Mouse (Mus musculus) left cerebral cortex, postnatal 10 days (tissue): Measurements from ENCODE around the gene Fam216a. TPM values are rescaled to one million over a fixed set of nuclear protein-coding genes. Genes with fewer than 3 reads are reported as not detected.
A peak's percentile ranks its signal among the peaks of the same experiment; 100 is the strongest.
"Not testable (repeated sequence)": the region's sequence is repeated elsewhere in the genome, so short reads cannot be mapped to it uniquely, and the experiment has no call there.

Source experiments
- DNase-seq, 2 experiments: peaks; one replicate each; pipeline ENCODE4 v3.0.0; 2021 to 2022; ENCODE audit warnings: low spot score in 2 of 2, mixed read lengths in 1 of 2; ENCODE audit errors: extremely low spot score in 1 of 2
- intact Hi-C: fragments of 180-260 bp; cut with DNase I; formaldehyde crosslinking; loops from one replicate; pipeline ENCODE4 v1.15.1; 2025
- total RNA-seq, 2 experiments: library from RNA; stranded (reverse); gene quantifications; 2 replicates each; pipeline ENCODE4 v1.2.3; 2021

The Fam216a gene
- total RNA-seq, 2 experiments from 2014 or later: 70.1 to 77.5 TPM

DNA sequence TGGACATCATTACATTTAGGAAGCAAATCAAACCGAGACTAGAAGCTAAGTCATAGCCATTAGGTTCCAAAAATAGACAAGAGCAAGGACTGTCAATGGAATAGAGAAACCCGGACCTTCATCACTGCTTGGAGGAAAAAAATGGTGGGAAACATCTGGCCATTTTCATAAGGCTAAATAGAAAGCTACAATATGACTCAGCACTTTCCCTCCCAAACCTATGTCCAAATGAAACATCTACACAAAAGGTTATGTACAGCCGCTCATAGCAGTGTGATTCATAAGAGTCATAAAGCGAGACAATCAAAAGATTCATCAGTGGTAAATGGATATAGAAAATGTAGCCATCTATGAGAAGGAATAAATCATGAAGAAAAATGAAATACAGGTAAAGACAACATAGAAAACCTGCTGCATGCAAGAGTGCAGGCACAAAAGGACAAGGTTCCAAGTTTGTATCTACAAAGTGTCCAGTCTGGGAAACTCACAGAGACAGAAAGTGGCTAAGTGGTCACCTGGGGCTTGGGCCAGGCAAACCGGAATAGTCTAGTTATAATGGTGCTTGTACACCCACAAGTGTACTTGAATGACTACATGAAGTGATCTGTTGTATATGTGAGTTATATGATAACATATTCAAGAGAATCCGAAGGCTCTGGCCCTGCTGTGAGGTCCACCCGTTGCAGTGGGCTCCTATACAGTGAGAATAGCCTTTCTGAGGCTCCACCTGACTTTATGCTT is 35.4 kb downstream of the Fam216a start:
- no peak for DNase-seq
- intact Hi-C loops: no loop called here

DNA sequence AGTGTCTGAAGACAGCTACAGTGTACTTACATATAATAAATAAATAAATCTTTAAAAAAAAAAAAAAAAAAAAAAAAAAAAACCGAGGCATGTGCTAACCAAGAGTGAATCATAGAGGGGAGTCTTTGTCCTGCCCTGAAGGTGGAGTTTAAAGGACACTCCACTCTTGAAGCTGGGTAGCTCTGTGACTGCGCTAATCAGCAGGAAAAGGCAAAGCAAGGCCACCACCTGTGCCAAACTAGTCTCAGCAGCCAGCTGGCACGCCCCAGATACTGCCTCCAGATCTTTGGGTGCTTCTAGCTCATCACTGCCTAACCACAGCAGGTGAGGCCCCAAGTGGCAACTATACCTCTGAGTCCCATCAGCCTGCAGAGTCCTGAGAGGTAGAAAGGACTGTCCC is 37.5 kb downstream of the Fam216a start:
- peak in 1 of 2 experiments; percentile 9 for DNase-seq
- intact Hi-C loops: no loop called here

DNA sequence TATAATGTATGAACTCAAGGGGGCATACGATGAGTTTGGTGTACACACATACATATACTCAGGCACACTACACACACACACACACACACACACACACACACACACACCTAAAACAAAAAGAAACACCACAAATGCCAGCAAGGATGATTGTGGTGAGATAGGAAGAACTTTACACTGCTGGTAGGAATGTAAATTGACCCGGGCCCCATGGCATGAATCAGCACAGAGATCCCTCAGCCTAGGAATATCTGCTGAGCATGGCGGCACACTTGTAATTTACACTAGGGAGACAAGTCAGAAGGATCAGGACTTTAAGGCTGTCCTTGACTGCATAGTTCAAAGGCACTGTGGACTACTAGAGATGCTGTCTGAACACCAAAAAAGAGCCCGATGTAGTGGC is 41.9 kb downstream of the Fam216a start:
- no peak for DNase-seq
- intact Hi-C loops: no loop called here

DNA sequence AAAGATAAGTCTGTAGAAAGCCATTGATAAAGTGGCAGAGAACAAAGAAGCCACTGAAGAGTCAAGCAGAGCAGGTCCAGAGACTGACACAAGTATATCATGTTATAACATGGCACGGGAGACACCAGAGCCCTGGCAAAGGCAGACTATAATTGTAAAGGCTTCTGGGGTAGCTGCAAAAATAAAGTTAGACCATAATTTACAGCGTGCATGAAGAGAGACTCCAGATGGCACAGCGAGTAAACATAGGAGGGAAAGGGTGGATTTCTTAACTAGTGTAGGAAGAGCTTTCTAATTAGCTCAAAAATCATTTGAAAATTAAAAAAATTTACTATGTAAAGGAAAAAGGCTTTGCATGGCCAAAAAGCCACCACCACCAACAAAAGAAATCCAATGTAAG is 44.9 kb downstream of the Fam216a start:
- DNase-seq: no peak
- intact Hi-C loops: no loop called here

DNA sequence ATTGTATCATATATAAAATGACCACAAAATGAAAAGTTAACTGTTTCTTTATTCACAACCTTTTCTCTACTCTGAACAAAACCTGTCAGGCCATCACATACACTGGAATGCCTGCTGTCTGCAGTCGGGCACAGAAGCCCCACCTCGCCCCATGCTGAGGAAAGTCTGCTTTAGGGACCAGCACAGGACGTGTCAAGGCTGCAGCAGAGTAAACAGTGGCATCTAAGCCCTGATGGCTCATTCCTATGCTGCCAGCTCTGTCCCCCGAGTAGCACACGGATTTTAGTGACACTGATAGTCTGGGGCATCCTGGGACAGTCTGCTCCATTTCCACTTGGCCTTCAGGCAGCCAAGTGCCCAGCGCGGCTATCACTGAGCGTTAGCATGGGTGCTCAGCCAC is 46.7 kb downstream of the Fam216a start:
- DNase-seq: no peak
- intact Hi-C loops: no loop called here

DNA sequence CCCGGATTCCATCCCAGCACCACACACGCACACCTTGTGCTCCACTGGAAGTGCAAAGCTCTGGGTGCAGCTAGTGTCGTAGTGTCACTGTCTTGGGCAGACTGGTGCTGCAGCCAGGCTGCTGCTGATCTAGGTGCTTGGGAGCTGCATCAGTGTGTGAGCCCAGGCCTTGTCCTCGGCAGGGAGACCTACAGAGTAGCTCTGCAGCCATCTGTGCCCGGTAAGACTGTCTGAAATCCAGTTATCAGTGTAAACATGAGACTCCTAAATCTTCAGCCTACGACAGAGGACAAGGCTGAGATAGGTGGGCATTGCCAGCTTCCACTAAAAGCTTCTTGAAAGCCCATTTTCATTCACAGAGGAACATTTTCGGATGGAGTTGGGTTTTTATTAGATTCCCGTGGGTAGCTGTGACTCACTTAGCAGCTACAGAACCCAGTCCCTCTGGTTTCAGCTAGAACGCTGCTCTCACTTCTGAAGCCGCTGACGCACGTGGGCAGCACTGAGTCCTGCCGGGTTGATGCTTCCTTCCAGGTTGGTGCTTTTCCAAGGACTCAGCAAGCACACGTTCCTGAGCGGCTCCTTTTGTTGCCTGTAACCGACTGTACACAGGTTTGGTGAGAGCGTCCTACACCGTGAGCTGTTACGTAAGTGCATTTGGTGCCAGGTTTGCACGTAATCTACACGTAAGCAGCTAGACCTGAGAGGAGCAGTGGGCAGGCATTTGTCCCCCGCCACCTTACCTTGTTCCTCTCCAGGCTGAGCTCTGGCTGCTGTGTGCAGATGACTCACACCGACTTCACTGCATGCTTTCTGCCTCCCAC is 47.3 kb downstream of the Fam216a start:
- intact Hi-C loops: no loop called here
- DNase-seq: peak; percentile 65 to 69

DNA sequence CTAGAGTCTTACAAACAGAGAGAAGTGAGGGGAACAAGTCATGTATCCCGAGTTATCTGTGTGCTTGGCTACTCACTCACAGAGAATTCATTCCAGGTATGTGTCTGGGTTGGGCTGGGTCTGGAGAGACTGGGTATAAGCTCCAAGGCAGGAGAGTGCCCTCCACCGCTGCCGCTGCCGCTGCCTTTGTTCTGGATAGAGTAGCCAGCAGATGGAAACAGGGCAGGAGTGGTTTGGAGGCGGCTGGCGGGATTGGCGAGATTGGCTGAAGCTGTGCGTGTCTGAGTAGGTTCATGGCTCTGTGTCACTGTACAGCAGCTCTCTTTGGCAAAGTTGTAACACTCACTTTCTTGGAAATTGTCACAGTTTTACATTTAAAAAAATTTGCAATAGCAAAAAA is 48.6 kb downstream of the Fam216a start:
- no peak for DNase-seq
- intact Hi-C loops: no loop called here

DNA sequence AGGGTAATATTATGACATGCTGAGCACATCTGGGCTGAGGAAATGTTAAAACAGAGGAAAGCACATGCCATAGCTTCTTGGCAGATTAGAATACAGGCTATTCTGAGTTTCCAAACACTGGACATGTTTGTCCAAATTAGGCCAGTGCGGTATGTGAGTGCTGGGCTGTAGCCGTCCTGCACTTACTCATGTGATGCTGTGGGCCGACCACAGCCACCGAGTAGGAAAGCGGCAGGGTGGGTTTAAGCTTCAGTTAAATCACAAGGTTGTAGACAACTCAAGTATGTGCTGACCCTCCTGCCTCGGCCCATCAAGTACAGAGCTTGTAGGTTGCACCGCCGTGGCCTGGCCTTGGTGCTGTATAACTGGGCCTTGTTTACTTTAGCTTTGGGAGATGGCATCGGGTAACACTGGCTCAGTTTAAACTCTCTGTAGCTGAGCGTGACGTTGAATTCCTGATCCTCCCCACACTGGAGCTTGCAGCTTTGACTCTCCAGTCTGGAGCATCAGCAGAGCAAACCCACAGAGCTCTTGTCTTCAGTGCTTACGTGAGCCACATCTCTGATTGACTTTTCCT is 51.9 kb downstream of the Fam216a start:
- intact Hi-C loops: no loop called here
- no peak for DNase-seq

DNA sequence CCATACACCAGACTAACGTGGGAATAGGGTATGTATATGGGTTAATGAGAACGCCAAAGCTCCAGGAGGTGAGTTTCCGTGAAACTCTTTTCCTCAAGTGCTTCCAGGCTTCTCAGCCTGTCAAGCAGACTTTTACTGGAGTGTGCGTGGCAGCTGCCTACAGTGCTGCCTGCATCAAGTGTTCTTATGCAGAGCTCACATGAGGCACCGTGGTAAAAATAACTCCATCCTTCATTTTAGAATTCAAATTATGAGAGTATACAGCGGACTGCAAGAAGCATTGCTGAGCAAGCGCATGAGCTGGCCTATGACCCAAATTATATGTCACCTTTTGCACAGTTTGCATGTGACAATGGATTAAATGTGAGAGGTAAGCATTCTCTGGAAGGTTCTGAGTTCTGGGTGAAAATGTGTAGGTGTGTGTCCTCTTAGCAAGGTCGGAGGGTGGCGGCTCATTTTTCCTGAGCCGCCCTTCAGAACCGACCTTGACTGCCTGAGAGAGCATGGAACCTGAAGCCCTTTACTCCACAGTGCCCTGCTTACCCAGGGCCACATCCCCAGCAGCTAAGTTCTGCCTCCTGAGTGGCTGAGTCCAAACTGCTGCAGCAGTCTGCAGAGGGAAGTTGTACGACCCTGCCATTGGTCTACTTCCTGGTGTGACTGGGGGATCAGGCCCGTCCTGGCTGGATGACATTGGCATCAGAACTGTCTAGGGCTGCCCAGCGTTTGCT is 52.5 kb downstream of the Fam216a start:
- no peak for DNase-seq
- intact Hi-C loops: no loop called here

DNA sequence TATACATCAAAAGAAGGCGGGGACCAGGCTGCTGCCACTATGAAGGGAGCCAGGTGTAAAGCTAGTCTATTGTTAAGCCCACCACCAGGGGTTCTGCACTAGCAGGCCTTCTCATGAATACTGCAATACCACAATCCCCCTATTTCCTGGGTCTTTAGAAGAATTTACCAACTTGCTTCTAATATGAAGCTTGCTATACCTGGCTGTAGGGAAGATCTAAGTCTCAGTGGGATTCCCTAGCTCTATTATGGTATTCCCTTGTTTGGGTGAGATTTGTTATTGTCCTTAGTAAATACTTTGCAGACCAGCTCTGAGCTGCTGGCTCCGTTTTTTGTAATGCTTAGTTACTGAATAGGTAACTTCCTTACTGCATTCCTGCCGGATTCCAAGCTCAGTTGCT is 53.2 kb downstream of the Fam216a start:
- intact Hi-C loops, DNase-seq: not testable (repeated sequence)

DNA sequence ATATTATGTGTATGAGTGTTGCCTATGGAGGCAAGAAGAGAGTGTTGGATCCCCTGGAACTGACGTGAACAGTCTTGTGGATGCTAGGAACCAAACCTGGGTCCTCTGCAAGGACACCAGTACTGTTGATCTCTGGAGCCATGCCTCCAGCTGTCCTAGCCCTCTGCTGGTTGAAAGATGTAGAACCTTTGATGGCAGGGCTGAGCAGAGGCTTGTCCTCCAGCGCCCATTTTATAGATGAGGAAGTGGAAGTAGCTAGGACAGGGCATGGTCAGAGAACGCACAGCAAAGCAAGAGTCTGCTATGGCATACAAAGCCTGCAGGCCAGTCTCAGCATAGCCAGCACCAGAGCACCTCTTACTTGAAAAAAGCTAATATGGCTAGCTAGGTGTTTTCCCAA is 54.1 kb downstream of the Fam216a start:
- intact Hi-C loops: no loop called here
- DNase-seq: no peak

DNA sequence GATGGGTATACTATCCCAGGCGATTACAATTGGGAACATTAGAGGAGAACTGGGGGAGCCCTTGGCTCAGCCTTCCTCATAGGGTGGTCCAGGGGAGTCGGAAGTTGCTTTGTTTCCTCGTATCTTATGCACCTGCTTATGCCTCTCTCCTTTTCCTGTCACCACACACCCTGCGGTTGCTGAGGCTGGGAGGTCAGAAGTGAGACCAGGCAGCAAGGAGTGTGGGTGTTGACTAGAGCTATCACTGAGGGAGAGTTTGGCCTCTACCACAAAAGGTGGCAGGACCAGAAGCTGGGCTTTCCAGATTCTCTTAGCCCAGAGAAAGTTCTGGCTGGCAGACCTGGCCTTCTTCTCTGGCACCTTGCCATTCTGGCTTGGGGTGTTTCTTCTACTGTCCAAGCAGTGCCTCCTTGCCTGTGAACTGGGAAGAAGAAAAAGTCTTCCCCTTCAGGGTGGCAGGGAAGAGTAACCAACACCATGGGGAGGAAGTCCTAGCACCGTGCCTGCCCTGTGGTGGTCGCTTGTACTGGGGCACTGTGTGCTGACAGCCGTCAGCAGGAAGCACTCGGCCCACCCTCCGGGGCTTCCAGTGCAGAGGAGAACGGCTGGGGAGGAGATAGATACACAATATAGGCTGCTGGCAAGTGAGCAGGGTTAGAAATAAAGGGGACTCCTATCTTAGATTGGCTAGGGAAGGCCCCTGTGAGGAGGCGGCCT is 54.7 kb downstream of the Fam216a start:
- intact Hi-C loops: no loop called here
- peak in 1 of 2 experiments; percentile 45 for DNase-seq

DNA sequence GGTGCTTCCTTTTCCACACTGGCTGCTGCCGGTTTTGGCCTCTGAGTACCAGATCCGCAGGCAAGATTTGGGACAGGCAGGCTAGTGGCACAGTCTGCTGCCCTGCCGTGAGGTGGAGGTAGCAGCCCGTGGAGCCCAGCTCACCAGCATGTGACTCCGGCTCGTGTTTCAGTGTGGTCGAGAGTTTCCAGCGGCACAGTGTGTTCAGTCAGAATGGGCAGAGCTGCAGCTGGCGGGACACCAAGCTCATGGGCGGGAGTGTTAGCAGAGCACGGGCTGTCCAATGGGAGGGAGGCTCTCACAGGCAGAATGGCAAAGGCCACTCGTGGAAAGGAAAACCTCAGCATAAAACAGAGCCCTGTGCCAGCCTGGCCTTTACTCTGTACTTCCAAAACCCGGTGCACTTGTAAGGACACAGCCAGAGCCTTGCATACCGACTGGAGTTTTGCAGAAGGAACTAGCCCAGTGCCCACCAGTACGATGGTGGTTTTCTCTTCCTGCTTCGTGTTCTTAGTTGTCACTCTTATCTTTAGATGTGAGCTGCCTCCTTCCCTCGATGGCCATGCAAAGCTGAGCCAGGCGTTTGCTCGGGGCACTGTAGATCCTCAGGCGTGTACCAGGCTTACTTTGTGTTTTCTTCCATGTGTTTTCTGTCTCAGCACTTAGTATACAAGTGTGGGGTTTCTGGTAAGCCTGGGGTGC is 57.0 kb downstream of the Fam216a start:
- intact Hi-C loops: no loop called here
- DNase-seq: peak; percentile 86 to 90

Other genes with a start within 250 kb of the Fam216a start
- gene Ccdc63, start 231.5 kb downstream of the Fam216a start, total RNA-seq: 1 to 10 TPM in 1 of 2 experiments, under 1 TPM in 1; 0.24 to 1.2 TPM
- gene Ppp1cc, start 214.1 kb downstream of the Fam216a start, total RNA-seq: 100 to 1,000 TPM; 170 to 190 TPM
- 1 to 10 TPM; 2.1 to 2.6 TPM for gene Hvcn1, start 165.6 kb downstream of the Fam216a start, total RNA-seq
- 10 to 100 TPM; 13.1 to 15.6 TPM for gene Tctn1, start 107.9 kb downstream of the Fam216a start, total RNA-seq
- 10 to 100 TPM; 22.8 to 24.1 TPM for gene Pptc7, start 88.0 kb downstream of the Fam216a start, total RNA-seq
- 1 to 10 TPM; 4.2 to 4.3 TPM for gene Rad9b, start 18.1 kb downstream of the Fam216a start, total RNA-seq
- gene Vps29, start 18.0 kb downstream of the Fam216a start, total RNA-seq: 100 to 1,000 TPM; 224 to 239 TPM
- 10 to 100 TPM; 19.7 to 22.4 TPM for gene Gpn3, start 488 bp downstream of the Fam216a start, total RNA-seq
- 100 to 1,000 TPM; 268 to 275 TPM for gene Arpc3, start 19.5 kb upstream of the Fam216a start, total RNA-seq
- gene Anapc7, start 49.3 kb upstream of the Fam216a start, total RNA-seq: 10 to 100 TPM; 34.9 to 35.3 TPM
- 100 to 1,000 TPM; 618 to 632 TPM for gene Atp2a2, start 129.9 kb upstream of the Fam216a start, total RNA-seq
- 10 to 100 TPM; 25.9 to 33.0 TPM for gene Ift81, start 242.2 kb upstream of the Fam216a start, total RNA-seq